Mouse (Mus musculus) T-cell, adult 2 months (primary cell): ENCODE measurements around the gene Kansl2.
"Not testable (repeated sequence)": the region's sequence is repeated elsewhere in the genome, so short reads cannot be mapped to it uniquely, and the experiment has no call there.

Source experiments
- DNase-seq: peaks from one replicate; pipeline ENCODE4 v3.0.0; 2022; ENCODE audit warnings: low spot score

Kansl2 gene

DNA sequence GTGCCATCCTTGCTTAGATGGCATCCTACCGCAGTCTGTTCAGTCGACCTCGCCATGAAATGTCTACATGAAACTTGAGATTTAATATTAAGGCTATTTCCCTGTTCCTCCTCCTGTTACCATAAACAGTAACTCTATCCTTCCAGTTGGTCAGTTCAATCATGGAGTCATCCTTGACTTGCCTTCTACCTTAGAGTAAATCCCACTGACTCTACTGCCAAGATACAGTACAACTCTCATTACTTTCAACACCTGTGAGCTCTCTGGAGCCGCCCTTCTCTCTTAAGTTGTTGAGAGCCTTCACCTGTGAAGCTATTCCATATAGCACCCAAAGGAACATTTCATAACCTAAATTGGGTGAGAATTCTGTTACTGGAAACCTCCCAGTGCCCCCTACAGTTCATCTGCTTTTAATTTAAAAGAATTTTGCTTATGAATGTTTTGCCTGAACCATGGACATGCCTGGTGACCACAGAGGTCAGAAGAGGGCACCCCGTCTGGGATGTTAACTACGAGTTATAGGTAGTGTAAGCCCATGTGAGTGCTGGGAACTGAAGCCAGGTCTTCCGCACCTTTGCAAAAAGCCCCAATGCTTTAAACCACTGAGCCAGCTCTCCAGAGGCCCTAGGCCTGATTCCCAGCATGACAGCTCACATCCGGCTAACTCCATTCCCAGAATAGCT is 2.9 kb upstream of the Kansl2 start:
- DNase-seq: no peak

- DNase-seq: no peak
Measured at GRCm38 (mm10) chr15:98535921-98536320, 1.9 kb upstream of the Kansl2 start.

- no peak for DNase-seq
Measured at GRCm38 (mm10) chr15:98533035-98533531, 981 bp downstream of the Kansl2 start.

GRCm38 (mm10) chr15:98532281-98532680 is 1.8 kb downstream of the Kansl2 start:
- no peak for DNase-seq

- DNase-seq: no peak
Measured at GRCm38 (mm10) chr15:98528066-98528563, 5.9 kb downstream of the Kansl2 start.

DNA sequence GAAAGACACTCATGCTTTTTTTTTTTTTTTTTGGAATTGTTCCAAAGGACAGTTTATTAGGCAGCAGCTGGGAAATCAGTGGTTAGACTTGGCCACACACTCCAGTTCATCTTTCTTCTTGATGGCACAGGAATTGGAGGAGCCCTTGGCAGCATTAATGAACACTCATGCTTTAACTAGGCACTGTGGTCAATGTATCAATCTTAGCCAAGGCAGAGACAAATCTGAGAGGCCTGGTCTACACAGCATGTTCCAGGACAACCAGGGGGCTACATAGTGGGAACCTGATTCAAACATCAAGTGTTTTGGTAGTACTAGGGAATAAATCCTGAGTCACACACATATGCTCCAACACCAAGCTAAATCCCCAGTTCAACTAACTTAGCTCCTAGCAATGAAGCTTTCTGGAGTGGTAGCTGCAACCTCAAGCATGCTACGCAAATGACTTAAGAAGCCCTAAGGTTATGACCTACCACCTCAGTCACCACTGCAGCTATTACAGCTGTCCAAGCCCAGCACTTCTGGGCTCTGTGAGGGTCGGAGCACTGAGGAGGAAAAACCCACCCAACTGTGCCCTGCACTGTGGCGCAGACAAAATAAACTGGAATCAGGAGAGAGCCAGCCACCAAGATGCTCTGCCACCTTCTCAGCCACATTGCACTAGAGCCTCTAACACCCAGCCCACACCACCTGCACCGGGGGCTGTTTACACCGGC is 6.8 kb downstream of the Kansl2 start:
- no peak for DNase-seq

GRCm38 (mm10) chr15:98526057-98526456 is 8.0 kb downstream of the Kansl2 start:
- DNase-seq: no peak

DNA sequence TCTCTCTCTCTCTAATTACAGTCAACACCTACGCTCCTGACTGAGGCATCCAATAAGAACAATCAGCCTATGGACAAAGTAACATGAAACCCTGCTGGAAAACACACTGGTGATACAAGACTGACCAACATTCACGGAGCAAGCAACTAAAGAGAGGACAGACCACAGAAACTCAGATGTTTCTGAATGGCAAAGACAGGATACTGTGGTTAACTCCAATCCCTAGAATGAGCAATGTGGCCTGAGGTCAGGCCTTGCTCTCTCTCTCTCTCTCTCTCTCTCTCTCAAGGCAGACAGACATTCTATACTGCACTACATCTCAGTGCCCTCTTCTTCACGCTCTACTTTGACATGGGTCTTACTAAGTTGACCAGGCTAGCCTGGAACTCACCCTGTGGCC is 12.8 kb downstream of the Kansl2 start:
- no peak for DNase-seq

GRCm38 (mm10) chr15:98517380-98518355 is 16.4 kb downstream of the Kansl2 start:
- peak; percentile 58 for DNase-seq

GRCm38 (mm10) chr15:98514845-98515244 is 19.2 kb downstream of the Kansl2 start:
- DNase-seq: not testable (repeated sequence)

DNA sequence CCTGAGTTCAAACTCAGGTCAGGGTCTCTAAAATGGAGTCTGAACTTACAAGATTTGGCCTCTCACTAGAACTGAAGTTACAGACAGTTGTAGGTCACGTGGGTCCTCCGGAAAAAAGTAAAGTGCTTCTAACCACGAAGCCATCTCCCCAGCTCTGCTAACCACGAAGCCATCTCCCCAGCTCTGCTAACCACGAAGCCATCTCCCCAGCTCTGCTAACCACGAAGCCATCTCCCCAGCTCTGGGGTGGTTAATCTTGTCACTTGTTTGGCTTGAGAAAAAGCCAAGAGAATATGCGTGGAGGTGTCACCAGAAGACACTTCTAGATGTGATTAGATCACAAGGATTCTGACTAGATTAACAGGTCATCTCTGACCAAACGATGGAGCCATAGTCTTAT is 19.9 kb downstream of the Kansl2 start:
- DNase-seq: peak; percentile 72

DNA sequence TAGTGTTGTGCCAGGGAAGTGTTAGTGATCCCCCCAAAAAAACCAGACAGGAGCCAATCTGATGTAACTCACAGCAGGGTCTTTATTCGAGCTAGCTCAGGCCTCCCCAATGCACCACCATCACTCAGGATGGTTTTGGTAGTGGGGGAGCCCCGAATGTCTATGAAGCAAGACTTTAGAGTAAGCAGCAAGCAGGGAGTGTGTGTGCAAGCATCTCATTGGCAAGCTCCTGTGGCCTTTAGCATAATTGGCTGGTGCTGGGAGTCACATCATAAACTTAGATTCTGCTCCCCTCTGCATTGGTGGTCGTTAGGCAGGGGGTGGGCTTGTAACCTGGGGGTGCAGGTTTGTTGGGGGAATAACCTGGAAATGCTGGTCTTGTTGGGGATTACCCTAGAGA is 20.4 kb downstream of the Kansl2 start:
- not testable (repeated sequence) for DNase-seq

- DNase-seq: no peak
Measured at GRCm38 (mm10) chr15:98512799-98513321, 21.2 kb downstream of the Kansl2 start.

DNA sequence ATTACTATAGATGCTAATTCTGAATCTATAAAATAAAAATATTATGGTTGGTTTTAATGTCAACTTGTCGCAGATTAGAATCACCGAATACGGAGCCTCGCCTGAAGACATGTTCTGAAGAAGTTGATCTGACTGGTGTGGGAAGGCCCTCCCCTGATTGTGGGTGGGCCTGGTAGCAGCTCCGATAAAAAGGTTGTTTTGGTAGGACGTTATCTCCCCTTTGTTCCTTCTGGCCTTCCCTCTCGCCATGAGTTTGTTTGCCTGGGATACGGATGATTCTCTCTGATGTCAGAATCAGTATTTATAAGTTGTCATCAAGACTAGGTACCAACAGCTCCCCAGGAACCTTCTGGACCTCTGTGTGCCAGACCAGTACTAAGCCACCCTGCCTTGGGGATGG is 21.8 kb downstream of the Kansl2 start:
- DNase-seq: no peak

GRCm38 (mm10) chr15:98511386-98511928 is 22.6 kb downstream of the Kansl2 start:
- DNase-seq: peak; percentile 63

GRCm38 (mm10) chr15:98510438-98511385 is 23.4 kb downstream of the Kansl2 start:
- peak; percentile 79 for DNase-seq

DNA sequence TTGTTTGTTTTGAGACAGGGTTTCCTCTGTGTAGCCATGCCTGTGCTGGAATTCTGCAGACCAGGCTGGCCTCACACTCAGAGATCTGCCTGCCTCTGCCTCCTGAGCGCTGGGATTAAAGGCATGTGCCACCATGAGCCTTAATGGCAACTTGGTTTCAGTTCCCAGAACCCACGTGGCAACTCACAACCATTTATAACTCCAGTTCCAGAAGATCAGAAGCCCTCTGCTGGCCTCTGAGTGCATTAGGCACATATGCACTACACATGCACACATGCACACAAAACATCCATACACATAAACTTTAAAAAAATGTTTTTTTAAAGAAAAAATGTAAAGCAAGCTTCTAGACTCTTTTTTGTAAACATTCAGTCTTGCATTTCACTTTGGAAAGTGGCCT is 24.7 kb downstream of the Kansl2 start:
- DNase-seq: no peak

DNA sequence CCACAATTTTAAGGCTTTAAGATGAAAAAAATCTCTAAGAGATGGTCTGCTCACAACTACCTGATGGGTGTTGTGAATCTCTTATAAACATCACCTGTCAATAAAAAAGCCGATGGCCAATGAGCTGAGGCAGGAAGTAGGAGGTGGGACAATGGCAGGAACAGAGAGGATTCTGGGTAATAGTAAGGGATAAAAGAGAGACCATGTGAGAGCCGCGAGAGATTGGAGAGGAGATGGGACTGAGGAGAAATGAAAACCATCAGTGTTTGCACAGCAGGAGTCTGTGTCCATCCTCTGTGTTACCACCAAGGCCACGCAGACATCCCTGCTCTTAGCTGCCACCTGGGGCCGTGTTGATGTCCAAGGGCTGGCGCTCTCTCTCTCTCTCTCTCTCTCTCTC is 26.7 kb downstream of the Kansl2 start:
- DNase-seq: no peak

DNA sequence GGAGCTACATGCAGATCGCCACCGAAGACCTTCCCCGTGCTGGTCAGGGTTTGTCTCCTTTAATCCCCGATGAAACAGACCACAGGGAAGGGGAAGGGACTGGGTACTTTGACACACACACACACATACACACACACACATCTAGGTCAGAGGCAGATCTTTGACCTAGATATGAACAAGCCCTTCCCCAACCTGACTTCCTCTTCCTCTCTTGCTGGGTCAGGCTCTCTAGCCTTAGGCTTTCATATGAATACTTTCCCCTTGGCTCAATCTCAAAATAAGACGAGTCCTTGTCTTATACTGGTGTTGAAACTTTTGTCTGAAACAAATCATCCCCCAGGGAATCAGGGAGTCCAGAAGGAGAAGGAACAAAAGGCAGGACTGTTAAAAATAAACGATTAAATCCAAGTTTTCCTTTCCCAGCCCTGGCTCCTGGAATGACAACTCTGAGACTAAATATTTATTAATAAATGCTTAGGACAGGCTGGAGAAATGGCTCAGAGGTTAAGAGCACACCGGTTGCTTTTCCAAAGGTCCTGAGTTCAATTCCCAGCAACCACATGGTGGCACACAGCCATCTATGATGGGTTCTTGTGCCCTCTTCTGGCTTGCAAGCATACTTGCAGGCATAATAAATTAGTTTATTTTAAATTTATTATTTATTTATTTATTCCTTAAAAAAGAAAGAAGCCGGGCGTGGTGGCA is 27.7 kb downstream of the Kansl2 start:
- DNase-seq: no peak

GRCm38 (mm10) chr15:98504514-98504913 is 29.6 kb downstream of the Kansl2 start:
- peak; percentile 71 for DNase-seq
